Mouse (Mus musculus) stomach, embryonic 14.5 days (tissue): ENCODE measurements around the gene Xirp2. TPM values are rescaled to one million over a fixed set of nuclear protein-coding genes. Genes with fewer than 3 reads are reported as not detected.
"Not testable (repeated sequence)": the region's sequence is repeated elsewhere in the genome, so short reads cannot be mapped to it uniquely, and the experiment has no call there.

ENCODE experiments used
- ATAC-seq: fragments of 200-750 bp; cut with Nextera tagmentation; 2 replicates; pipeline ENCODE4 v1.8.0; 2017; ENCODE audit warnings: low read depth, moderate TSS enrichment; ENCODE audit not compliant: insufficient number of reproducible peaks, insufficient read depth, low FRiP score
- H3K27ac ChIP-seq: fragments of 300-500 bp; sonication (generic); 2 replicates; pipeline ENCODE4 v1.5.1; 2014; ENCODE audit warnings: mild to moderate bottlenecking, low read length, moderate library complexity, mixed read lengths
- H3K27me3 ChIP-seq: fragments of 300-500 bp; sonication (generic); 2 replicates; pipeline ENCODE4 v1.6.1; 2014; ENCODE audit warnings: low read length, control low read depth, mixed read lengths; ENCODE audit not compliant: control insufficient read depth, insufficient read depth
- H3K36me3 ChIP-seq: fragments of 300-500 bp; sonication (generic); 2 replicates; pipeline ENCODE4 v1.6.1; 2014; ENCODE audit warnings: mild to moderate bottlenecking, control low read depth, low read length, moderate library complexity, mixed read lengths; ENCODE audit not compliant: control insufficient read depth, insufficient read depth
- H3K4me1 ChIP-seq: fragments of 300-500 bp; sonication (generic); 2 replicates; pipeline ENCODE4 v1.6.1; 2014; ENCODE audit warnings: low read length, control low read depth, mixed read lengths; ENCODE audit not compliant: control insufficient read depth, insufficient read depth
- H3K4me2 ChIP-seq: fragments of 300-500 bp; sonication (generic); replicated peaks from 2 replicates; pipeline ENCODE4 v1.6.1; 2014; ENCODE audit warnings: low read depth, low read length, control low read depth
- H3K4me3 ChIP-seq: fragments of 300-500 bp; sonication (generic); 2 replicates; pipeline ENCODE4 v1.5.1; 2014; ENCODE audit warnings: low read depth, low read length, control low read depth
- H3K9ac ChIP-seq: fragments of 300-500 bp; sonication (generic); replicated peaks from 2 replicates; pipeline ENCODE4 v1.6.1; 2014; ENCODE audit warnings: low read depth, mild to moderate bottlenecking, control low read depth, low read length, moderate library complexity, mixed read lengths
- H3K9me3 ChIP-seq: fragments of 300-500 bp; sonication (generic); 2 replicates; pipeline ENCODE4 v1.6.1; 2016; ENCODE audit warnings: low read depth, low read length, control low read depth; ENCODE audit not compliant: control insufficient read depth
- WGBS: fragments of 180-500 bp; shearing (Covaris S2); extraction: QIAGEN DNeasy Blood & Tissue Kit; methylation state at CpG from one replicate; pipeline ENCODE4 v1.1.7; 2014; 5-methylcytosine and 5-hydroxymethylcytosine counted together
- polyA plus RNA-seq: library from polyadenylated mRNA; unstranded; fragments of >200 nt; fragmentation: Nextera tagmentation; extraction: Ambion mirVana; gene quantifications from 2 replicates; pipeline ENCODE4 v1.2.1, GENCODE M21; 2014

Xirp2 gene
- polyA plus RNA-seq, 1 experiment from 2014 or later = not detected

DNA sequence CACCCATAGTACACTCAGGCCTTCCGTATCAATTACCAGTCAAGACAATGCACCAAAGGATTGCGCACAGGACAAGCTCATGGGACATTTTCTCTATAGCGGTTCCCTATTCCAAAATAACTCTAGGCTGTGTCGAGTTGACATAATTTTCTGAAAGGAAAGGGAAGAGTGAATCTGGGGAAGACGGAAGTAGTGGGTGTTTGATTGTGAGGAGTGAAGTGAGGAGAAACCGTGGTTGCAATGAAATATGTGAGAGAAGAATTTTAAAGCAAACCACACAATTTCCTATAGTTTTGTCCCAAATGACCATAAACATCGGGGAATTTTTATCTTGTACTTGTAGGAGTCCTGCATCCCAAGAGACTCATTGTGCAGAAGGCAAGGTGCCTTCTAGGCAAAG, 21.2 kb downstream of the Xirp2 start:
- Histone ChIP-seq H3K9me3 (no peaks in the 10 kb centered on the region), H3K9ac (no peak overlapping the region), H3K27me3 (no peaks in the 10 kb centered on the region), H3K36me3 (no peaks in the 10 kb centered on the region), H3K4me1 (no peaks in the 10 kb centered on the region), H3K27ac (no peak overlapping the region), H3K4me3 (no peak overlapping the region), H3K4me2 (no peak overlapping the region)
- no peak for ATAC-seq
- 87% methylated on average over 7 of the region's 7 CpGs for WGBS

DNA sequence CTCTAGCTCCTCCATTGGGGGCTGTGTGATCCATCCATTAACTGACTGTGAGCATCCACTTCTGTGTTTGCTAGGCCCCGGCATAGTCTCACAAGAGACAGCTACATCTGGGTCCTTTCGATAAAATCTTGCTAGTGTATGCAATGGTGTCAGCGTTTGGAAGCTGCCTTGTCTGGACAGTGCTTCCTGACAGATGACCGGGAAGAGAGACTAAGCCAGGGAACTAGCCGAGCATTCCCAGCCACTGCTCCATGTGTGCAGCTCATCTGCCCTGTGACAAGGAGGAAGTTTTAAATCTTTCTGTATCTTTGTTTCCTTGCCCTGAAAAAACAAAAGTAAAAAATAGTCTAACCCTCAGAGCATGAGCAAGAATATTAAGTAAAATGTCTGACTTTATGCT, 24.2 kb downstream of the Xirp2 start:
- not testable (repeated sequence) for H3K9ac ChIP-seq, H3K27ac ChIP-seq, H3K36me3 ChIP-seq, H3K4me1 ChIP-seq, H3K4me3 ChIP-seq, H3K4me2 ChIP-seq, H3K9me3 ChIP-seq, ATAC-seq, H3K27me3 ChIP-seq
- WGBS = 43% methylated on average over 5 of the region's 5 CpGs

DNA sequence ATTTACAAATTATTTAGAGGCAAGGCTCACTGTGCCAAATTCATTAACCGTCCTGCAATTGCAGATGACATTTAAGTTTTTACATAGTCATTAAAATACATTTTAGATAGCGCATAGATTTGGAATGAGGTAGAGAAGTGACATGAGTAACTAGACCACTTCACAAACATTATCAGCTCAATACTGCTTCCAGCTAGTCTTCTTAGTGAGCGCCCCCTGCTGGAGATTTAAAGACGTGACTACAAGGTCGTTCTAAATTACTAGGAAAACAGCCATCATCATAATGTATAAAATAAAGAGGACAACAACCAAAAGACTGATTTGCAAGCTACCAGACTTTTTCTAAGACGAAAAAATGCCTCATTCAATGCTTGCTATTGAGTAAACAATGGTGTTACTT, 32.0 kb downstream of the Xirp2 start:
- no peak overlapping the region for H3K4me2 ChIP-seq
- H3K9me3 ChIP-seq = no peaks in the 10 kb centered on the region
- ATAC-seq = no peak
- 19% methylated on average over 6 of the region's 6 CpGs for WGBS
- H3K27me3 ChIP-seq = no peaks in the 10 kb centered on the region
- no peak overlapping the region for H3K4me3 ChIP-seq
- H3K27ac ChIP-seq = no peak overlapping the region
- no peaks in the 10 kb centered on the region for H3K36me3 ChIP-seq
- H3K9ac ChIP-seq = no peak overlapping the region
- no peaks in the 10 kb centered on the region for H3K4me1 ChIP-seq

DNA sequence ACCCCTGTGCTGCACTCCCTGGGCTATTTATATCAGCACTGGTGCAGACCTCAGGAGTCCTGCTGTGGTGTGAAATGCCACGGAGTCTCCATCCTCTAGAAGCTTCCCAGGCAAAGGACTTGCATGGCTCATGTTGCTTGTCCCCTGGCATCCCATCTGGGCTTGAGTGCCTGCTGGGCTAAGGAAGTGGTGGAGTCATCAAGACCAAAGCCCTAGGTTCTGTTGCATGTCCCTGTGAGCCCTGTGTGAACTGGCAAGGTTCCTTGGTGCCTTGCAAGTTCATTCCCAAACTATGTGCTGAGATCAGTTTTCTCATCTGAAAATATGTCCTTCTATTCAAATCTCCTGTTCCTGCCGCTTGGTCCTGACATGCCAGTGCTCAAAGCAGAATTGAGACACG, 35.2 kb downstream of the Xirp2 start:
- H3K36me3 ChIP-seq = no peaks in the 10 kb centered on the region
- ATAC-seq = no peak
- WGBS = 63% methylated on average over 3 of the region's 3 CpGs
- H3K4me3 ChIP-seq = no peak overlapping the region
- H3K27me3 ChIP-seq = no peaks in the 10 kb centered on the region
- no peaks in the 10 kb centered on the region for H3K4me1 ChIP-seq
- H3K9me3 ChIP-seq = no peaks in the 10 kb centered on the region
- no peak overlapping the region for H3K27ac ChIP-seq
- no peak overlapping the region for H3K4me2 ChIP-seq
- no peak overlapping the region for H3K9ac ChIP-seq

DNA sequence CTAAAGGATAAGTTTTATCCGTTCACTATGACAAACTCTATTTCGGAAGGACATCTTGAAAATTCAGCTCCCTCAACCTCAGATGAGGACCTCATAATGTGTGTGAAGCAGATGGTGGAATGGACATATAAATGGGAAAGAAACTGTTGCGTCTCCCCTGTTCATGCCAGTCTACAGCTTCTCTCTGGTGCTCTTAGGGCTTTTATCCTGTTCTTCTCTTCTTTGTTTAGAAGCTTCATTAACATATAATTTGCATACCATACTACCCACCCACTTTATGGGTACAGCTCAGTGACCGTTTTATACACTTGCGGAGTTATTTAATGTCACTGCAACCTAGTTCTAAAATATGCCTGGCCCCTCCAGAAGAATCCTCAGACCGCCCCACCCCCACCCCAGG, 40.9 kb downstream of the Xirp2 start:
- WGBS = 93% methylated on average over 6 of the region's 6 CpGs
- Histone ChIP-seq H3K27ac (no peak overlapping the region), H3K27me3 (no peaks in the 10 kb centered on the region), H3K4me1 (no peaks in the 10 kb centered on the region), H3K4me2 (no peak overlapping the region), H3K36me3 (no peaks in the 10 kb centered on the region), H3K9me3 (no peaks in the 10 kb centered on the region), H3K4me3 (no peak overlapping the region), H3K9ac (no peak overlapping the region)
- ATAC-seq = no peak

DNA sequence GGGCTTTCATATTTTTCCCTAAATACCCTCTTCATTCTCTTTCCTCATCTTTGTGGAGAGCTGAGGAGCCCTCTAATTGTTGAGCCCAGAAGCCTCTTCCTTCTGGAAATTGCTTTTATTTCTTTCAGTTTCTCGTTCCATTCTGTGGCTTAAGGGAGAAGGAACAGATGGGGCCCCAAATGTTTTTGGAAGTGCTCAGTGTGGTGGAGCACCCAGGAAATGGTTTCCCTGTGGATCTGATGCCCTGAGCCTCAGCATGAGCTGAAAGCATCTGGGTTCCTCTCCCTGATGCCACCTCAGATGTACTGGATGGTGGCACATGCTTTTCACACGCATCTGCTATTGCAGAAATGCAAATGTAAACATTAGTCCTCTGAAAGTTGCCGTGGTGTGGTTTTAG, 41.4 kb downstream of the Xirp2 start:
- H3K27me3 ChIP-seq = no peaks in the 10 kb centered on the region
- H3K9me3 ChIP-seq = no peaks in the 10 kb centered on the region
- no peak for ATAC-seq
- WGBS = 75% methylated on average over 3 of the region's 3 CpGs
- H3K4me1 ChIP-seq = no peaks in the 10 kb centered on the region
- no peak overlapping the region for H3K4me2 ChIP-seq
- no peak overlapping the region for H3K9ac ChIP-seq
- H3K36me3 ChIP-seq = no peaks in the 10 kb centered on the region
- H3K4me3 ChIP-seq = no peak overlapping the region
- H3K27ac ChIP-seq = no peak overlapping the region

DNA sequence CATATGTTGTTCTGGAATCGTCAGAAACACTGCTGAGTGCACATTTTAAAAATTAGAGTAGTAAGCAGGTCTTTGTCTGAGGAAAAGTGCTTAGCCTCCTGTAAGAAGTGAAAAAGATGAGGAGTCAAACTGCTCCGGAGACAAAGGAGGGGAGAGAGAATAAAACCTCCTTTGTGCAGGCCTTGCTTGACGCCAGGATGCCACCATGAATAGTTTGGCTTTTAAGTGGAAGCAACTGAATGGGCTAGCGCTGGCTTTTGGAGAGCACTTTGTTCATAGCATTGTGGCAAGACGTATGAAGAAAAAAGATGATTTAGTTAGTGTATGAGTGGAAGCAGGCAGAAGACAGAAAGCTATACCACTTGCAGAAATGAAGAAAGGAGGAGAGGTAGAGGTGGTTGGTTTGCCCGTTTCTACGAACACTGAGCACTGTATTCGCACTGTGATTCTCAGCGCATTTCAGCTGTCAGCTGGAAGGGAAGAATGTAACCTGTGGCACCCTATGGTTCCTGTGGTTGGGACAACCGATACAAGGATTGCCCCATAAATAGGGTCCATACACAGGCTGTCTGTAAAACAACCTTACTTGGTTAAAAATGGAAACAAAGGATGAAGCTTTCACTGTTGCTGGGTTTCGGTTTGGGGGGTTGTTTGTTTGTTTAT, 42.8 kb downstream of the Xirp2 start:
- Histone ChIP-seq H3K4me3 (no peak overlapping the region), H3K4me1 (no peaks in the 10 kb centered on the region), H3K9ac (no peak overlapping the region), H3K4me2 (no peak overlapping the region), H3K9me3 (no peaks in the 10 kb centered on the region), H3K27me3 (no peaks in the 10 kb centered on the region), H3K36me3 (no peaks in the 10 kb centered on the region), H3K27ac (no peak overlapping the region)
- no peak for ATAC-seq
- WGBS = 83% methylated on average over 11 of the region's 11 CpGs

DNA sequence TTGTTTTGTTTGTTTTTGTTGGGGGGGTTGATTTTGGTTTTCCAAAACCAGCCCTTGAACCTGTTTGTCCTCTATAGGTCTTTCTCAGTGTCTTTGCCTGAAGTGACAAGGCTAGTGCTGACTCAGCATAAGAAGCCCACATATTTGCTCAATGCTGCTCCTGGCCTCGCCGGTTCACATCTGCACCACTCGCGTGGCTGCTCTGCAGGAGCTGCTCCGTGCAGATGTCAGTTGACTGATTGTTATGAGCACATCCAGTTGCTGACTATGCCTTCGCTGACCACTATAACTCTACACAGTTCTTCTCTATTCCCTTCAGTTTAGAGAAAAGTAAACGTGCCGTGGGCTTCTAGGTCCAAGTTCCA, 43.3 kb downstream of the Xirp2 start:
- no peak for ATAC-seq
- H3K27me3 ChIP-seq = no peaks in the 10 kb centered on the region
- no peaks in the 10 kb centered on the region for H3K36me3 ChIP-seq
- H3K4me3 ChIP-seq = no peak overlapping the region
- H3K4me1 ChIP-seq = no peaks in the 10 kb centered on the region
- H3K27ac ChIP-seq = no peak overlapping the region
- H3K9me3 ChIP-seq = no peaks in the 10 kb centered on the region
- H3K4me2 ChIP-seq = no peak overlapping the region
- H3K9ac ChIP-seq = no peak overlapping the region
- 63% methylated on average over 8 of the region's 8 CpGs for WGBS

DNA sequence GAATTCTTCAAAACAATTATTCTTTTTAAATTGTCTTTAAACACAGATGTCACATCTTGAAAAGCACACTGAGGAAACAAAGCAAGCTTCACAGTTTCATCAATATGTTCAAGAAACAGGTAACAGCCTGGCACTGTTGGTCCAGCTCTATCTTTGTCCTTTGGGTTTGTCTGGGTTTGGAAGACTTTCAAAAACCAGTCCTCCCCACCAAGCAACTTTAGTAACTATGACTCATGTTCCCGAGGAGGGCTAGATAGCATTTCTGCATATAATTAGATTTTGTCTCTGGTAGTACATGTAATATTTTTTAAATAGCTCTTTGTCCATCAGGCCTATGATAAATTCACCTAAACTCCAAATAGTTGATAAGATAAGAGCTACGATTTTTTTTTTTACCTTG, 59.7 kb downstream of the Xirp2 start:
- H3K4me1 ChIP-seq = no peaks in the 10 kb centered on the region
- H3K9ac ChIP-seq = no peak overlapping the region
- H3K4me2 ChIP-seq = no peak overlapping the region
- no peaks in the 10 kb centered on the region for H3K9me3 ChIP-seq
- no peaks in the 10 kb centered on the region for H3K27me3 ChIP-seq
- no peak overlapping the region for H3K4me3 ChIP-seq
- H3K36me3 ChIP-seq = no peaks in the 10 kb centered on the region
- ATAC-seq = no peak
- no peak overlapping the region for H3K27ac ChIP-seq
- WGBS = 64% methylated on average over 2 of the region's 2 CpGs
